ENCODE assay signal across 8 mouse cellular contexts in genomic region chrX:104200736-104201591, GRCm38 (mm10). TPM values are rescaled to one million over a fixed set of nuclear protein-coding genes. Genes with fewer than 3 reads are reported as not detected.
A peak's percentile ranks its signal among the peaks of the same experiment; 100 is the strongest.
DNase-seq lines count a peak whose midpoint lies in the region; ATAC-seq and TF ChIP-seq lines count a peak whose summit lies in the region.

TSS of gene Nexmif (minus strand) at chrX:104201185.

- no peak for TF ChIP-seq POLR2A in limb, embryonic 14.5 days (IDR thresholded peaks at IDR 0.05; ENCODE audit: borderline replicate concordance, extremely low read depth, insufficient read depth, insufficient read length)

- 20% methylated on average over 51 of the region's 70 CpGs for WGBS in heart, embryonic 11.5 days (ENCODE audit: insufficient replicate concordance)
- WGBS in kidney, embryonic 15.5 days, result 23% methylated on average over 63 of the region's 70 CpGs
- 29% methylated on average over 37 of the region's 70 CpGs for WGBS in limb, embryonic 14.5 days
- WGBS in midbrain, embryonic 15.5 days, result 22% methylated on average over 62 of the region's 70 CpGs

- H3K27ac ChIP-seq in heart, embryonic 11.5 days (ENCODE audit: low read depth, low read length), result peak within 1 kb of the TSS; percentile 3; the same call in 1 of the 2 replicates
- H3K27ac ChIP-seq in kidney, embryonic 15.5 days, result peak within 1 kb of the TSS; percentile 32; the same call in 1 of the 2 replicates
- H3K27ac ChIP-seq in limb, embryonic 14.5 days (replicated peaks; ENCODE audit: low read depth, low read length), result peak within 1 kb of the TSS; percentile 71
- peak within 1 kb of the TSS; percentile 97 for H3K27ac ChIP-seq in midbrain, embryonic 15.5 days

- ATAC-seq in heart, embryonic 11.5 days (replicated peaks; ENCODE audit: insufficient number of reproducible peaks, low FRiP score, low TSS enrichment), result peak; percentile 46; the same call in 1 of the 2 replicates
- peak; percentile 89 for ATAC-seq in kidney, embryonic 15.5 days (replicated peaks; ENCODE audit: low FRiP score)
- ATAC-seq in limb, embryonic 14.5 days (ENCODE audit: low FRiP score, low read depth), result peak; percentile 69
- peak; percentile 88 for ATAC-seq in midbrain, embryonic 15.5 days (replicated peaks)

- no peaks in the 10 kb centered on the region for H3K4me1 ChIP-seq in heart, embryonic 11.5 days (ENCODE audit: control insufficient read depth, insufficient read depth, low read length)
- H3K4me1 ChIP-seq in kidney, embryonic 15.5 days, result peaks cover 3% of the 10 kb centered on the region; the same call in 1 of the 2 replicates
- no peaks in the 10 kb centered on the region for H3K4me1 ChIP-seq in limb, embryonic 14.5 days (ENCODE audit: control insufficient read depth, insufficient read depth, low read length)
- peaks cover 7% of the 10 kb centered on the region for H3K4me1 ChIP-seq in midbrain, embryonic 15.5 days

- H3K9ac ChIP-seq in heart, embryonic 11.5 days (ENCODE audit: low read depth, low read length), result peak within 1 kb of the TSS; percentile 52; the same call in 1 of the 2 replicates
- peak within 1 kb of the TSS; percentile 44 for H3K9ac ChIP-seq in kidney, embryonic 15.5 days
- H3K9ac ChIP-seq in limb, embryonic 14.5 days (ENCODE audit: low read depth, low read length, severe bottlenecking), result peak within 1 kb of the TSS; percentile 65
- H3K9ac ChIP-seq in midbrain, embryonic 15.5 days, result peak within 1 kb of the TSS; percentile 77

- peak within 1 kb of the TSS; percentile 75 for H3K4me2 ChIP-seq in heart, embryonic 11.5 days
- H3K4me2 ChIP-seq in kidney, embryonic 15.5 days, result peak within 1 kb of the TSS; percentile 81
- H3K4me2 ChIP-seq in limb, embryonic 14.5 days (replicated peaks; ENCODE audit: low read depth, low read length, severe bottlenecking), result peak within 1 kb of the TSS; percentile 61
- H3K4me2 ChIP-seq in midbrain, embryonic 15.5 days, result peak within 1 kb of the TSS; percentile 60

- H3K36me3 ChIP-seq in heart, embryonic 11.5 days (ENCODE audit: control insufficient read depth, insufficient read depth, low read length), result no peaks in the 10 kb centered on the region
- H3K36me3 ChIP-seq in kidney, embryonic 15.5 days, result no peaks in the 10 kb centered on the region
- H3K36me3 ChIP-seq in limb, embryonic 14.5 days (ENCODE audit: control insufficient read depth, insufficient read depth, low read length), result no peaks in the 10 kb centered on the region
- no peaks in the 10 kb centered on the region for H3K36me3 ChIP-seq in midbrain, embryonic 15.5 days (replicated peaks)

- peaks cover 14% of the 10 kb centered on the region for H3K27me3 ChIP-seq in heart, embryonic 11.5 days (ENCODE audit: control insufficient read depth, insufficient read depth, low read length)
- H3K27me3 ChIP-seq in kidney, embryonic 15.5 days, result peaks cover 66% of the 10 kb centered on the region
- H3K27me3 ChIP-seq in limb, embryonic 14.5 days (ENCODE audit: control insufficient read depth, insufficient read depth, low read length), result no peaks in the 10 kb centered on the region
- peaks cover 8% of the 10 kb centered on the region; the same call in 1 of the 2 replicates for H3K27me3 ChIP-seq in midbrain, embryonic 15.5 days (replicated peaks)

- H3K9me3 ChIP-seq in heart, embryonic 11.5 days (replicated peaks; ENCODE audit: control insufficient read depth, low read length), result no peaks in the 10 kb centered on the region
- no peaks in the 10 kb centered on the region for H3K9me3 ChIP-seq in kidney, embryonic 15.5 days (replicated peaks)
- no peaks in the 10 kb centered on the region for H3K9me3 ChIP-seq in limb, embryonic 14.5 days (ENCODE audit: control insufficient read depth, low read length)
- H3K9me3 ChIP-seq in midbrain, embryonic 15.5 days, result no peaks in the 10 kb centered on the region

- peak within 1 kb of the TSS; percentile 42 for H3K4me3 ChIP-seq in heart, embryonic 11.5 days (ENCODE audit: low read depth, low read length)
- peak within 1 kb of the TSS; percentile 53 for H3K4me3 ChIP-seq in kidney, embryonic 15.5 days (replicated peaks)
- H3K4me3 ChIP-seq in limb, embryonic 14.5 days (replicated peaks; ENCODE audit: low read length), result peak within 1 kb of the TSS; percentile 53
- peak within 1 kb of the TSS; percentile 68 for H3K4me3 ChIP-seq in midbrain, embryonic 15.5 days

- DNase-seq in lung, adult 18-20 months, result peak; percentile 10 to 17
- no peak for DNase-seq in lung, postnatal 25 days (ENCODE audit: low spot score)
- peak; percentile 62 for DNase-seq in embryo, embryonic 11 days
- peak; percentile 12 for DNase-seq in limb, embryonic 14.5 days (ENCODE audit: low spot score)
- peak; percentile 54 for DNase-seq in testis, postnatal 10 days (ENCODE audit: low spot score)

RNA-seq across cellular contexts. Expression of gene Nexmif, which starts in this region (rescaled TPM):
- 0.48 and 0.70 TPM in 2 replicates for polyA plus RNA-seq in heart, embryonic 11.5 days (2014; fragmentation: Nextera tagmentation; extraction: Ambion mirVana)
- 1.3 and 1.7 TPM in 2 replicates for polyA plus RNA-seq in kidney, embryonic 15.5 days (2015; fragmentation: Nextera tagmentation; extraction: Ambion mirVana)
- polyA plus RNA-seq in limb, embryonic 14.5 days (2012; rRNA removed), result 2.1 and 2.4 TPM in 2 replicates
- polyA plus RNA-seq in limb, embryonic 14.5 days (2014; fragmentation: Nextera tagmentation; extraction: Ambion mirVana), result 4.7 TPM in 2 replicates
- polyA plus RNA-seq in midbrain, embryonic 15.5 days (2015; fragmentation: Nextera tagmentation; extraction: Ambion mirVana), result 20.1 and 20.9 TPM in 2 replicates

Comparison
In these comparisons a context has a peak if more than half of its experiments do, and no peak if none do; other contexts are left out.
1. Peak in ATAC-seq, H3K4me3 ChIP-seq, H3K27ac ChIP-seq, H3K9ac ChIP-seq and H3K4me2 ChIP-seq in heart, embryonic 11.5 days; RNA of the gene not detected or under 1 TPM.
2. H3K27ac ChIP-seq: peak in every context shown above with its lines; median percentile 97 in midbrain, embryonic 15.5 days; 71 in limb, embryonic 14.5 days; 32 in kidney, embryonic 15.5 days; 3 in heart, embryonic 11.5 days.